8 mouse cellular contexts compared by ENCODE assay signal in the genomic region with DNA sequence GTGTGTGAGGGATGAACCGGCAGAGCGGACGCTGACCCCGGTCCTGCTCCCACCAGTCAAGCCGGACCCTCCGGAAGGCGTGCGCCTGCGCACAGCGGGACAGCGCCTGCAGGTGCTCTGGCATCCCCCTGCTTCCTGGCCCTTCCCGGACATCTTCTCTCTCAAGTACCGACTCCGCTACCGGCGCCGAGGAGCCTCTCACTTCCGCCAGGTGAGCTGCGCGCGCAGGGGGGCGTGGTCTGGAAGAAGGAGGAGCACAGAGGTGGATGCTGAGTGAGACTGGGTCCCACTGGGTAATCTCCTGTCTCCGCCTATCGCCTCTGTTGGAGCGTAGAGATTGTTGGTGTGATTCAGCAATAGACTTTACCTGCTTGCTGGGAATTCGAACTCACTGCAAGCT. TPM values are rescaled to one million over a fixed set of nuclear protein-coding genes. Genes with fewer than 3 reads are reported as not detected.
A peak's percentile ranks its signal among the peaks of the same experiment; 100 is the strongest.
DNase-seq lines count a peak whose midpoint lies in the region; ATAC-seq and TF ChIP-seq lines count a peak whose summit lies in the region.

No protein-coding gene starts in this region.

- TF ChIP-seq CTCF in ES-Bruce4 (IDR thresholded peaks at IDR 0.05; ENCODE audit: low read depth, low read length): no peak
- TF ChIP-seq CTCF in left cerebral cortex, adult 2 months (IDR thresholded peaks at IDR 0.05): no peak

- no peak for TF ChIP-seq POLR2A in ES-Bruce4 (IDR thresholded peaks at IDR 0.05; ENCODE audit: insufficient read depth, low read length)

- peaks cover 14% of the 10 kb centered on the region for H3K4me1 ChIP-seq in ES-Bruce4 (ENCODE audit: control insufficient read depth, insufficient read depth, low read length)
- peaks cover 16% of the 10 kb centered on the region for H3K4me1 ChIP-seq in embryonic facial prominence, embryonic 14.5 days (ENCODE audit: control insufficient read depth, insufficient read depth, low read length)
- peaks cover 32% of the 10 kb centered on the region for H3K4me1 ChIP-seq in hindbrain, embryonic 15.5 days (replicated peaks)

- TF ChIP-seq EP300 in ES-Bruce4 (IDR thresholded peaks at IDR 0.05; ENCODE audit: insufficient read depth, low read depth, low read length): no peak

- ATAC-seq in embryonic facial prominence, embryonic 14.5 days (ENCODE audit: low read depth): peak; percentile 24; the same call in 1 of the 2 replicates
- ATAC-seq in hindbrain, embryonic 15.5 days (ENCODE audit: low FRiP score, low read depth): peak; percentile 55

- H3K9ac ChIP-seq in ES-Bruce4 (ENCODE audit: low read depth, poor library complexity, severe bottlenecking): peak overlapping the region; percentile 32
- H3K9ac ChIP-seq in embryonic facial prominence, embryonic 14.5 days (ENCODE audit: low read depth, low read length): peak overlapping the region; percentile 56
- peak overlapping the region; percentile 31 for H3K9ac ChIP-seq in hindbrain, embryonic 15.5 days

- H3K9me3 ChIP-seq in ES-Bruce4 (replicated peaks; ENCODE audit: control insufficient read depth, insufficient read depth, low read length, poor library complexity, severe bottlenecking): no peaks in the 10 kb centered on the region
- no peaks in the 10 kb centered on the region for H3K9me3 ChIP-seq in embryonic facial prominence, embryonic 14.5 days (ENCODE audit: control insufficient read depth, low read length)
- H3K9me3 ChIP-seq in hindbrain, embryonic 15.5 days: no peaks in the 10 kb centered on the region

- WGBS in embryonic facial prominence, embryonic 14.5 days: 1% methylated on average over 16 of the region's 26 CpGs
- 0% methylated on average over 25 of the region's 26 CpGs for WGBS in hindbrain, embryonic 15.5 days

- DNase-seq in adrenal gland, postnatal 36 days: peak; percentile 63
- peak; percentile 84 for DNase-seq in embryonic facial prominence, embryonic 14.5 days (ENCODE audit: low spot score)
- DNase-seq in left cerebral cortex, adult 2 months (ENCODE audit: extremely low spot score in 1 of 2, low spot score in 2 of 2): peak; percentile 83 to 85
- DNase-seq in lung, postnatal 25 days (ENCODE audit: low spot score): peak; percentile 80
- DNase-seq in right cerebral cortex, postnatal 4 days: peak; percentile 83
- no peak for DNase-seq in gastrocnemius, adult 8-10 months (ENCODE audit: low spot score in 2 of 2)

- no peaks in the 10 kb centered on the region for H3K36me3 ChIP-seq in ES-Bruce4 (ENCODE audit: control insufficient read depth, insufficient read depth, low read length, poor library complexity, severe bottlenecking)
- peaks cover 3% of the 10 kb centered on the region; the same call in 1 of the 2 replicates for H3K36me3 ChIP-seq in embryonic facial prominence, embryonic 14.5 days (ENCODE audit: control insufficient read depth, insufficient read depth, low read length)
- no peaks in the 10 kb centered on the region for H3K36me3 ChIP-seq in hindbrain, embryonic 15.5 days

- H3K4me3 ChIP-seq in ES-Bruce4 (ENCODE audit: low read depth, low read length): peak overlapping the region; percentile 71
- H3K4me3 ChIP-seq in embryonic facial prominence, embryonic 14.5 days (ENCODE audit: low read depth, low read length): peak overlapping the region; percentile 46
- H3K4me3 ChIP-seq in hindbrain, embryonic 15.5 days: peak overlapping the region; percentile 46
- peak overlapping the region; percentile 60 for H3K4me3 ChIP-seq in left cerebral cortex, adult 2 months

- intact Hi-C loops in left cerebral cortex, adult 2 months (cut with DNase I): loop anchor here (2.0 to 10.0 kb wide), 4 partner anchors 64 to 1601 kb away; a partner anchor contains a TSS

- H3K4me2 ChIP-seq in embryonic facial prominence, embryonic 14.5 days (ENCODE audit: low read depth, low read length): peak overlapping the region; percentile 70
- peak overlapping the region; percentile 64 for H3K4me2 ChIP-seq in hindbrain, embryonic 15.5 days

- H3K27me3 ChIP-seq in ES-Bruce4 (ENCODE audit: control insufficient read depth, insufficient read depth, low read length, poor library complexity, severe bottlenecking): no peaks in the 10 kb centered on the region
- H3K27me3 ChIP-seq in embryonic facial prominence, embryonic 14.5 days (replicated peaks; ENCODE audit: control insufficient read depth, insufficient read depth, low read length): no peaks in the 10 kb centered on the region
- no peaks in the 10 kb centered on the region for H3K27me3 ChIP-seq in hindbrain, embryonic 15.5 days

- H3K27ac ChIP-seq in ES-Bruce4 (ENCODE audit: insufficient read depth, low read length): peak overlapping the region; percentile 23; the same call in 1 of the 2 replicates
- no peak overlapping the region for H3K27ac ChIP-seq in embryonic facial prominence, embryonic 14.5 days (replicated peaks; ENCODE audit: low read depth, low read length)
- peak overlapping the region; percentile 70 for H3K27ac ChIP-seq in hindbrain, embryonic 15.5 days (replicated peaks)
- H3K27ac ChIP-seq in left cerebral cortex, adult 2 months: 0 out of 2 replicates have a peak overlapping the region, but pooled peaks have one; percentile 22

RNA-seq across cellular contexts. Expression of a gene that starts 2.8 kb away (rescaled TPM):
- polyA plus RNA-seq in ES-Bruce4 (2011; ENCODE audit: insufficient read depth, insufficient read length, low read depth, missing spikeins): 10.7 and 11.0 TPM in 2 replicates
- 10 to 100 TPM; 13.1 to 15.8 TPM for total RNA-seq in adrenal gland, postnatal 36 days (2021)
- polyA plus RNA-seq in embryonic facial prominence, embryonic 14.5 days (2014; fragmentation: Nextera tagmentation; extraction: Ambion mirVana): 16.8 and 20.2 TPM in 2 replicates
- polyA plus RNA-seq in hindbrain, embryonic 15.5 days (2015; fragmentation: Nextera tagmentation; extraction: Ambion mirVana): 22.7 and 22.9 TPM in 2 replicates
- 10 to 100 TPM; 16.4 to 17.4 TPM for total RNA-seq in left cerebral cortex, adult 2 months (2021)
- 1 to 10 TPM; 7.0 to 9.1 (median 8.1) TPM for total RNA-seq in gastrocnemius, adult 8-10 months (2022)

RNA-seq across cellular contexts. Expression of a gene that starts 3.7 kb away (rescaled TPM):
- not detected in 2 replicates for polyA plus RNA-seq in ES-Bruce4 (2011; ENCODE audit: insufficient read depth, insufficient read length, low read depth, missing spikeins)
- total RNA-seq in adrenal gland, postnatal 36 days (2021): 1 to 10 TPM; 1.1 to 1.5 TPM
- 3.5 and 4.2 TPM in 2 replicates for polyA plus RNA-seq in embryonic facial prominence, embryonic 14.5 days (2014; fragmentation: Nextera tagmentation; extraction: Ambion mirVana)
- 5.9 and 6.4 TPM in 2 replicates for polyA plus RNA-seq in hindbrain, embryonic 15.5 days (2015; fragmentation: Nextera tagmentation; extraction: Ambion mirVana)
- total RNA-seq in left cerebral cortex, adult 2 months (2021): 1 to 10 TPM; 1.2 to 1.4 TPM
- not detected for total RNA-seq in gastrocnemius, adult 8-10 months (2022)

RNA-seq across cellular contexts. Expression of a gene that starts 6.8 kb away (rescaled TPM):
- polyA plus RNA-seq in ES-Bruce4 (2011; ENCODE audit: insufficient read depth, insufficient read length, low read depth, missing spikeins): 7.5 and 7.8 TPM in 2 replicates
- total RNA-seq in adrenal gland, postnatal 36 days (2021): 1 to 10 TPM; 3.3 to 4.0 TPM
- 6.0 and 7.3 TPM in 2 replicates for polyA plus RNA-seq in embryonic facial prominence, embryonic 14.5 days (2014; fragmentation: Nextera tagmentation; extraction: Ambion mirVana)
- 7.5 and 8.3 TPM in 2 replicates for polyA plus RNA-seq in hindbrain, embryonic 15.5 days (2015; fragmentation: Nextera tagmentation; extraction: Ambion mirVana)
- 1 to 10 TPM; 2.3 to 4.1 TPM for total RNA-seq in left cerebral cortex, adult 2 months (2021)
- total RNA-seq in gastrocnemius, adult 8-10 months (2022): 1 to 10 TPM; 3.9 to 4.3 (median 3.9) TPM

RNA-seq across cellular contexts. Expression of a gene that starts 14.1 kb away (rescaled TPM):
- polyA plus RNA-seq in ES-Bruce4 (2011; ENCODE audit: insufficient read depth, insufficient read length, low read depth, missing spikeins): 2.5 and 4.3 TPM in 2 replicates
- under 1 TPM; 0.50 to 0.99 TPM for total RNA-seq in adrenal gland, postnatal 36 days (2021)
- polyA plus RNA-seq in embryonic facial prominence, embryonic 14.5 days (2014; fragmentation: Nextera tagmentation; extraction: Ambion mirVana): 11.0 and 18.9 TPM in 2 replicates
- 174 and 179 TPM in 2 replicates for polyA plus RNA-seq in hindbrain, embryonic 15.5 days (2015; fragmentation: Nextera tagmentation; extraction: Ambion mirVana)
- 10 to 100 TPM; 36.7 to 40.1 TPM for total RNA-seq in left cerebral cortex, adult 2 months (2021)
- under 1 TPM in 2 of 4 experiments, not detected in 2; 0.31 TPM for total RNA-seq in gastrocnemius, adult 8-10 months (2022)

RNA-seq across cellular contexts. Expression of a gene that starts 30.2 kb away (rescaled TPM):
- polyA plus RNA-seq in ES-Bruce4 (2011; ENCODE audit: insufficient read depth, insufficient read length, low read depth, missing spikeins): 22.0 and 46.7 TPM in 2 replicates
- 1 to 10 TPM; 1.1 to 1.3 TPM for total RNA-seq in adrenal gland, postnatal 36 days (2021)
- 13.0 and 19.8 TPM in 2 replicates for polyA plus RNA-seq in embryonic facial prominence, embryonic 14.5 days (2014; fragmentation: Nextera tagmentation; extraction: Ambion mirVana)
- 193 and 215 TPM in 2 replicates for polyA plus RNA-seq in hindbrain, embryonic 15.5 days (2015; fragmentation: Nextera tagmentation; extraction: Ambion mirVana)
- 10 to 100 TPM; 88.7 to 90.6 TPM for total RNA-seq in left cerebral cortex, adult 2 months (2021)
- total RNA-seq in gastrocnemius, adult 8-10 months (2022): not detected

Comparison
In these comparisons a context has a peak if more than half of its experiments do, and no peak if none do; other contexts are left out.
1. DNase-seq: peak in adrenal gland, postnatal 36 days (2 of 2), embryonic facial prominence, embryonic 14.5 days (single experiment), left cerebral cortex, adult 2 months (2 of 2), lung, postnatal 25 days (single experiment) and right cerebral cortex, postnatal 4 days (single experiment); none in gastrocnemius, adult 8-10 months (0 of 2).
2. Peak in every context shown above with its lines, with median percentiles within 50 percentile points of each other: H3K4me3 ChIP-seq and H3K9ac ChIP-seq.